Mouse (Mus musculus): Measurements from ENCODE around the gene Ist1.

The Ist1 gene

DNA sequence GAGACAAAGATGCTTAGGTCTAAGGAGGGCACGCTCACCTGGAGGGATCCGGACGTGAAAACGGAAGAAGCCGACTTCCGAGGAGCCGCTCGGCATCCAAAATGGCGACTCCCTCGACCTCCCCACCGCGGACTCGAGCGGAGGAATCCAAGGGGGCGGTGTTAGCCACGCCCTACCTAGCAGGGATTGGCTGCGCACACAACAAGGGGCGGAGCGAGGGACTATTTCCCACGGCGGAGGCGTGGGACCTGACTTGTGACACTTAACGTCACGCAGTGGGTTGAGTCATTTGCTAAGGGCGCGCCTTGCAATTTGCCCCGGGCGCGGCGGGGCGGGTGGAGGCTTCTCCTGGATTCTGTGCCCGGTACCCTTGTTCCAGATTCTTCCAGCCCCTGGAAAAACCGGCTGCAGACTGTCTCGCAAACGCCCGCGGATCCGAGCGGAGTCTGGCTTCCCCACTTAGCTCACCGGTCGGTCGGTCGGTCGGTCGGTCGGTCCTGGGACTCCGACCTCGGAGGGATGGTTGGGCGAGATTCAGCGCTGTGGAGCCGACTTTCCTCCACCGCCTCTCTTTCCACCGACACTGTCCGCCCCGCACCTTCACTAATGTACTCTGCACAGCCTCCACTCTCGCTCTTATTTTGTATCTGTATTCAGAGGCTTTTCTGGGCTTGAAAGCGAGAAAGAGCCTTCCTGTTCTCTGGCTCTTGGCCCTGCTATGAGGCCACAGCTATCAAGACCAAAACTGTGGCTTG lies at the start of gene Ist1:
Ist1 (minus strand) TSS at position 115 of the 755 bp plus-strand sequence.
- DNase-seq = peak; percentile 99

DNA sequence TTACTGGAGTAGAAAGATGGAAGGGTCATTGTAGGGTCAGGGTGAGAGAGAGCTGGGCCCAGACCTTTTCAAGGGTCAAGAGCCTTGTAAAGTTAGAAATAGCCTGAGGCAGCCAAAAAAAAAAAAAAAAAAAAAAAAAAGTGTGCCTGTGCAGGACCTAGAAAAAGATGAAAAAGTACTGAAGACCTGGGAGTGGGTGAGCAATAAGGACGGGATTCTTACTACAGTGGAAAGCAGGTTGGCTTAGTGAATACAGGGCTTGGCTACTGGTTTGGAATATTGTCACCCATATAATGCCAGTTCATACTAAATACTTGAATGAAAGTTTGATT lies 45.0 kb upstream of the Ist1 start:
- DNase-seq = no peak

DNA sequence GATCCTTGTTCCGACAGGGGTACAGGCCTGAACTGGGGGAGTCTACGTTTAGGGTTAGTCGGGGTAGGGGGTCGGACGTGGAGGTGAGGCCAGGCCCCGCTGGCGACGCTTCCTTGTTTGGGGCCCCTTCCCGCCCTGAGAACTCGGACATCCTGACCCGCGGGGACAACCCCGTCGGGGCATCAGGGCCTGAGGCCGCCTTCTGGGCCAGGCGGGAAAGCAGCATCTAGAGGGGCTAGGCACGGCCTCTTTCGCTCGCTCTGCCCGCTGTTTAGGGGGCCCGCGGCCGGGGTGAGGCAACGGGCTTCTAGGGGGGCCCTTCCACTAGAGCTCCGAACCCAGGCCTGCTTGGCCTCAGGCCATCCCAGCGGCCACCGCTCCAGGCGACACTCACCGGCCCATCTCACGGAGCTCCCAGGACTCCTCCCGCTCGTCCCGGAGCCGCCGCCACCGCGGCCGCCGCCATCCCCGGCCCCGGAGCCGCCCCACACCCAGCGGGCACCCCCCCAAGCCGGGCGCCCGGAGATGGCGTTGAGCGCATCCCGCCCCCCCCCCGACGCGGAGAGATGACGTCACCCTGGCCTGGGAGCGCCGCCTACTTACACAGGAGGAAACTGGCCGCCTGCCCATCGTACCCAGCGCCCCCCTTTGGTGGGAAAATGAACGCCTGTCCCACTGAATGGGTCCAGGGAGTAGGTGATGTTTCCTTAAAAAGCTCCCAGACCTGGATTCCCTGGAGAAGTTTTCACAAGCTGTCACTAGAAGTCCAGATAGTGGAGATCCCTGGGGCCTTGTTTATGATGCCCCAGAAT lies 44.4 kb upstream of the Ist1 start, which contains the start of gene Atxn1l:
Atxn1l (minus strand) TSS at position 503 of the 812 bp plus-strand sequence.
- DNase-seq = peak; percentile 94 to 98

DNA sequence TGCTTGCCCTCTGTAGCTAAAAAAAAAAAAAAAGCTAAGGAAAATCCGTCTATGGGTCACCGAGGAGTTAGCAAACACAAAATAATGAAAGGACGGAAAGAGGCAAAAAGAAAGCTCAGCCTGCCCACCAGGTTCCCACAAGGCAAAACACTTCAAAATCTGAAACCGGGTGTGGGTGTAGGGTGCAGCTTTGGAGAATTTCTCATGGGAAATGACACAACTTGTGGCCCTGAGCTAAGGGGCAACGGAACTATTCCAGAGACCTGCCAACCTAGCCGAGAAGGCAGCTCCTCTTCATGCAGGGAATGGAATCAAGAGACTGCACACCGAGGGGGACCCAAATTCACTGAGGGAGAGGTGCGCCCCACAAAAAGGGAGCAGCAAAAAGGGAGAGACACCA lies 43.8 kb upstream of the Ist1 start:
- peak in 1 of 2 experiments; percentile 23 for DNase-seq

DNA sequence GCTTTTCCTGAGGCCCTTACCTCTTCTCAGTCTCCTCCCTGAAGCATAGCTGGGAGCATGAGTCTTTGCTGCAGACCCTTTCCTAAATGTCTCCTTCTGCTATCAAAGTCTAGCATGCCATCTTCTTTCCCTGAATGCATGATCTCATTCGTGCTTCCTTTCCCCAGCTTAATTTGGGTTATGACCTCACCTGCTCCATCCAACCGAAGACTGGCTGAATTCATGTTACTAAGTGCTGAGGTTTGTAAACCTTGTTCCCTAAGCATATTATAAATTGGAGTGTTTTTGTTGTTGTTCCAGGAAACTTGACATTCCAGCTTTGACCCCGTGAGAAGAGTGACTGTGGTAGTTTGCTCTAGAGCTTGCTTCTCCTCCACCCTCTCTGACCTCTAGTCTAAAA lies 41.0 kb upstream of the Ist1 start:
- no peak for DNase-seq

DNA sequence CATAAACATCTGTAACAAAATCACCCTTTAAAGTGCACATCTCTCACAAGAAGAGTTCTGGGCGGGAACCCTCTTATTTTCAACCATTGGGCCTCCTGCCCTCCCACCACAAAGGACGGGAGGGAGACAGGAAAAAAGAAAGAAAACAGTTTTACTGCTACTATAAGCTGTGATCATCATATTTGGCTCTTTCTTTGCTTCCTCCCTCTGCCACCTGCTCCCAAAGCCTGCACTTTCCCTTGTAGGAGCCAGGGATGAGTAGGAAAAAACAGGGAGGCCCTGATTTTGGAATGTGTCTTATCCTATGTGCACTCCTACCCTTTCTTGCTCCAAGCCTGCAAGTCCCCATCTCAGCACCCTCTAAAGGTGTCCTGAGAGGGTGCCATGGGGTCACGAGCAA lies 38.0 kb upstream of the Ist1 start:
- no peak for DNase-seq

DNA sequence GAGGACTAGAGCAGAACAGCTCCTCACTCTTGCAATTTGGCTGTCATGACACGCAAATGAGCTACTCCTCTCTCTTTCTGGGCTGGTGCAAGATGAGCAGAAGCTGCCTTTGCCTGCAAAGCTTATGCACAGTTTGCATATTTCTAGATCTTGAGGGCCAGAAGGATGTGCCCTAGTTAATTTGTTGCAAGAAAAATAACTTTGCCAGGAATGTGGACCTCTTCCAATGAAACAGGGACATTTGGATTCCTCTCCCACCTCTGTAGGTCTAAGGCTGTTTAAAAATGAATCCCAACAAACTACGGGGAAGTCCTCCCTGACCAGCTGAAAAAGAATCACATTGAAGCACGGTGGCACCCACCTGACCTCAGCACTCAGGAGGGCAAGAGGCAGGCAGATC lies 32.0 kb upstream of the Ist1 start:
- DNase-seq = no peak

DNA sequence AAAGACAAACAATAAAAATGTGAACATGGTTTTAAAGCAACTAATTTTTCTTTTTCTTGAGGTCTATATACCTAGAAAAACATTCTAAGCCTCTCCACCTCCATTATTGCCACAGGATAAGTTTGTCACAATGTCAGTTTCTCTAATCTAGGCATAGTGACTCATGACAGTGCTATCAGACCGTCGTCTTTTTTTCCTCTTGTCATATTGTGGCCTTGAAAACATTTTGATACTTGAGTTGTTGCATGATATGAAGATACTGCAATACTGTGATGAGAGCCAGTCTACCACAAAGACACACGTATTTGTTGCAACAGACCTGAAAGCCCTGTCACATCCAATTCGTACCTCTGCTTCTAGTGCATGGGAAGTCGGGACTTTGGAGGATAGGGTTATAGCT lies 21.9 kb upstream of the Ist1 start:
- DNase-seq = no peak

DNA sequence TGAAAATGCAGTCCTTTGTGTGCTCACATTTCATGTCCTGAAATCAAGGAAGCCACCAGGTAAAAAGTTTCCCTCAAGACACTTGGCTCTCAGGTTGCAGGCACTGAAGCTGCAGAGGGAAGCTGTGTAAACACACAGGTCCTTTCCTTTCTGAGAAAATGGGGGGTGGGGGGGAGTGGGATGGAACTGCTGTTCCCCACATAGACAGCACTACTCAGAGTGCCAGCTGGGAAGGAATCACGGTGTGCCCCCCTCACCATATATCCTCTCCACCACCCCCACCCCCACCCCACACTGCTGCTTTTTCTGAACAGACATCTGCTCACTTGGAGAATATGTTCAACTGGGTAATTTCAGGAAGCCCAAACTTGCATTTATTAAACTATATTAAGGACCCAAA lies 19.5 kb upstream of the Ist1 start:
- DNase-seq = no peak

DNA sequence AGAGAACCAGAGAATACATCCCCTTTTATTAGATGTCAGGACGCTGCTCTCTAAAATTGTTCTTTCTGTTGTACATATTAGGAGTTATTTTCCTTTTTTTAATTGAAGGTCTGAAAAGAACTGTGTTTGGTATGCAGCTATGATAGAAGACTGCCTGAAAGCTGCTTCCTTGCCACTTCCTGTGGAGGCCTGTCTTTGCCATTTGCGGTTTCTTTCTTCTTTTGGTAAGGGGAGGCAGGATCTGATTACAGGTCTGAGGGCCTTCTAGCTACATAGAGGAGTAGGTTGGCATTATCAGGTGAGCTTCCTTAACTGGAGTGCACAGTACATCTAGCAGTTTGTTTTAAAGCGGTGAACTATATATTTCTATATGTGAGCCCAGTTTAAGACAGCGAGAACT lies 14.9 kb upstream of the Ist1 start:
- DNase-seq = no peak

DNA sequence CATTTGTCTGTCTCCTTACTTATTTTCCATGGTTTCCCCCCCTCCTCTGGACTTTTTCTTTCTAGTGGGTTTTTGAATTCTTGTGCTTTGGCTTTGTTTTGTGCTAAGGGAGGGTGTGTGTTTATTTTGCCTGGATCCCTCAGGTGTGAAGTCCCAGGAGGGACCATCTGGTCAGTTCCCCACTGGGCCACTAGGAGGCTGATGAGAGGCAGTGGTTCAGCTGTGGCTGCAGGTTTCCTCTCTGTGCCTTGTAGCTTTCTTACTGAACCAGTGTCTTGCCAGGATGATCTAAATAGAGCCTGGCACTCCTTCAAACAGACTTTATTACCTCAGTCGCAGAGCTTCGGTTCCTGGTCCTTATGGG lies 13.8 kb upstream of the Ist1 start:
- peak; percentile 85 to 89 for DNase-seq

DNA sequence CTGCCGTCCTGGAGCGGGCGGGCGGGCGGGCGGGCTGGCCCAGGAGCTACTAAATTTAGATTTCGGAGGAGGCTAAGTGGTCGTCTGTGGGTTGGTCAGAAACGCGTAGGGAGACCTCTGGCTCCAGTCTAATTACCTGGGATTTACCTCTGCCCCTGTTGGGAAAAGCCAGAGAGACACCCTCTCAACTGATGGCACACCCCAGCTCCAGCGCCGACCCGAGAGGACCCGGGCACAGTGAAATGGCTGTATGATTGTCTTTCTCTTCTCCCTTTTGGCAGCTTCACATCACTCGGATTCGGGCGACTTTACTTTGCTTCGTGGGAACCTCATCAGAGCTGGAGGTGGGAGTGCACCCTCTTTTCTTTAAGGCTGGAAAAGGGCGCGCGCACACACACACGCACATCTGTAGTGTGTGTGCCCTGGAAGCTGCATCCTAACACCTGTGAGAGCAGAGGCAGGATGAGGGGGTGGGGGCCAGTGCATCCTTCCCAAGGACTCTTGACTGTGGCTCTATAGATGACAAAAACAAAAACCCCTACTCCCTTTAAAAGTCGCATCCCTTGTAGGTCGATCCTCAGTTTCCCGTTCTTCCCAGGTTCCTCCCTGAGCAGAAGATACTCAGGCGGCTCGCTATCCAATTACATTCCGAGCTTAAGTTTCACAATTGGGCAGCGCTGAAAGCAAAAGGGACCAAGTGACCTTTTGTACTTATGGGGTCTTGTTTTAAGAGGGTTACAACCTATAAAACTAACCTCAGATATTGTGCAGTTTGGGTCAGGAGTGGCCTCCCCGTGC lies 13.2 kb upstream of the Ist1 start:
- DNase-seq = no peak

DNA sequence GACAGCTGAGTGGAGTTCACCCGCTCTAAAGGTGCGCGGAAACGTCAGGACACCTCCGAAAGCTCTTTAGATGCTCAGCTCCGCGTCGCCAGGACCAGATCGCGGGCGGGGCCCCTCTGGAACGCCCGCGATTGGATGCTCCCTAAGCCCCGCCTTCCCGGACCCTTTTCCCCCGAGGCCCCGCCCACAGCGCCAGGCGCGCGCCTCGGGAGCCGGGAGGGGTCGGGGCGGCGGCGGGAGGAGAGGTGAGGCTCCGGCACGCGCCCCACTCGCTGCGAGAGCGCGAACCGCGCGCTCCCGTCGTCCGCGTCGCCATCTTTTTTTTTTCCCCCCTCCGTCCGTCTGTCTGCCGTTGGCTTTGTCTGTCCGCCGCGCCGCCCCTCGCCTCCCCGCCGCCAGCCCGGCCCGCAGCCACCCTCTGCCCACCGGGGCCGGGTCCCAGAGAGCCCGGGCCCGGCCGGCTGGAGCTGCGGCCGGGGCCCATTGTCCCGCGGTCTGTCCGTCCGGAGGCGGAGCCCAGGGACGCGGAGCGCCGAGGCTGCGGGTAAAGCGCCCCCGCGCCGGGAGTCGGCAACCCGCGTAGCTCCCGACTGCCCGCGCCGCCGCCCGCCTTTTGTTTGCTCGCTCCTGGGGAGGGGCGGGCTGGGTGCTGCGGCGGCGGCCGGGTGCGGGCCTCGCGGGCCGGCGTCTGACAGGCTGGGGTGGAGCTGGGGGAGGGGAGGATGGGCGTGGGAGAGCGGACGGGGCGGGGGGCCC lies 12.4 kb upstream of the Ist1 start, which contains the start of gene Zfp821:
Zfp821 (plus strand) TSS at position 227 of the 756 bp plus-strand sequence.
- peak; percentile 98 to 99 for DNase-seq

DNA sequence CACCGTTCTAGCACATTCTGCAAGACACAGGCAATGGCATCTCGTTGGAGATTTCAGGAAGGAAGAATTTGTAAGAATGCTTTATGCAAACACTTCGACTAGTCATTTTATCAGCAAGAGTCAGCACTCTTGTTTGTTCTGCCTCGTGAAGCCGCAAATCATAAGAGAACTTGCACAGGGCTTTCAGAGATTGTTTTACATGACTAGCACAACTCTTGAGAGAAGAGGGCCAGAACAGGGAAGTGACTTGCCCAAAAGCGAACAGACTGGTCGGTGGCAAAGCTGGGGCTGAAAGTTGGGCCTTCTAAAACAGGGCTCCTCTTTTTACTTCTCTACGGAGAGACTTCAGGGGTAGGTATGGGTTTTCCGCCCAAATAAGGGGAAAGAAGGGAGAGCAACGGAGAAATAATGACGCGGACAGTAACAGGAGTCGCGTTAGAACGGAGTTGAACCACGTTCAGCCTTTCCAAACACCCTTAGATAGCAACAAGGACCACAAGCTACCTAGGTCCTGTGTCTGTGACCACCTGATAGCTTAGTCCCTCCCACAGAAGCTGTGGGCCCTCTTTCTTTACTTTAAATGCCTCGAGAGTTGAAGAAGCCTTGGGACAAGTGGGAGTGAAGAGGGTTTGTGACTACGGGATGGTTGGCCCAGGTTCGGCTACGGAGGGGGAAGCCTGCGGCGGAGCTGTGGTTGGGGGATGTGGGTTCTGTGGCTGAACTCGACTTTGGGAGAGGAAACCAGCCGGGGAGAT lies 11.7 kb upstream of the Ist1 start:
- DNase-seq = no peak

DNA sequence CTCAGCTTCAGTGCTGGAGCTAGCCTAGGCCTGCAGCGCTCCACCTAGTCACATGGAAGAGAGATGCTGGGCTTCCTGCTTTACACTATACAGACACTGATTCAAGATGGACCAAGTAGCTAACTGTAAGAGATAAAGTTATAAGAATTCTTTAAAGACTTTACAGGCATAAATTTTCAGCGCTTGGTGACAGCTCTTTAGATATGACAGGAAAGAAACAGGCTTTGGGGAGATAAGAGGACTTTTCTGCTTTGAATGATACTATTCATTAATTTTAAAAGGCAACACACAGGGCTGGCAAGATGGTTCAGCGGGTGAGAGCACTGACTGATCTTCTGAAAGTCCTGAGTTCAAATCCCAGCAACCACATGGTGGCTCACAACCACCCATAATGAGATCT lies 5.4 kb upstream of the Ist1 start:
- DNase-seq = no peak

DNA sequence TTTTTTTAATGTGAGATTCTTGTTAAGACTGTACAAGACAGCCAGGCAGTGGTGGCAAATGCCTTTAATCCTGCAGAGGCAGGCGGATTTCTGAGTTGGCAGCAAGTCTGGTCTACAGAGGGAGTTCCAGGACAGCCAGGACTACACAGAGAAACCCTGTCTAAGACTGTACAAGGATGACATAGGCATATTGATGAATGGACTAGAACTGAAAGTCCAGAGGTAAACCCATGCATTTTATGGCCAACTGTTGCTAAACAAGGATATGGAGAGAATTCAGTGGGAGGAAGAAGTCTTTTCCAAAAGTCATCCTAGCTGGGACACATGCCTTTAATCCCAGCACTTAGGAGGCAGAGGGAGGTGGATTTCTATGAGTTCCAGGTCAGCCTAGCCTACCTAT lies 4.7 kb upstream of the Ist1 start:
- no peak for DNase-seq

DNA sequence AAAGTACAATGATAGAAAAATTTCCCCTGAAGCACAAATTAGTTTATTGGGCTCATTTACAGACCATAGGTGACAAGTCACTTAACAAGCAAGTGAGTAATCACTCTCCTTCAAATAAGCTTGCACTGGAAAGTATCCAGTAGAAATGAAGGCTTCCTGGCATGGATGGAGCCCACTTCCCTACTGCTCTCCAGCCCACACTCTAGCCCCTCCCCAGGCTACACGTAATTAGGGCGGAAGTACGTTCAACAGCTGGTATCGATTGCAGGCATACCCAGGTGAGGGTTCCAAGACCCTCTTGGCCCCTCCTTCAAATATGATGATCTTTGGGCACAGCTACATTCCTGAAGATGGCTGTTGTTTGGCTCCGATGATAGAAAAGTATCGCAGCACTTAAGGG lies 1.1 kb upstream of the Ist1 start:
- peak; percentile 16 to 19 for DNase-seq

DNA sequence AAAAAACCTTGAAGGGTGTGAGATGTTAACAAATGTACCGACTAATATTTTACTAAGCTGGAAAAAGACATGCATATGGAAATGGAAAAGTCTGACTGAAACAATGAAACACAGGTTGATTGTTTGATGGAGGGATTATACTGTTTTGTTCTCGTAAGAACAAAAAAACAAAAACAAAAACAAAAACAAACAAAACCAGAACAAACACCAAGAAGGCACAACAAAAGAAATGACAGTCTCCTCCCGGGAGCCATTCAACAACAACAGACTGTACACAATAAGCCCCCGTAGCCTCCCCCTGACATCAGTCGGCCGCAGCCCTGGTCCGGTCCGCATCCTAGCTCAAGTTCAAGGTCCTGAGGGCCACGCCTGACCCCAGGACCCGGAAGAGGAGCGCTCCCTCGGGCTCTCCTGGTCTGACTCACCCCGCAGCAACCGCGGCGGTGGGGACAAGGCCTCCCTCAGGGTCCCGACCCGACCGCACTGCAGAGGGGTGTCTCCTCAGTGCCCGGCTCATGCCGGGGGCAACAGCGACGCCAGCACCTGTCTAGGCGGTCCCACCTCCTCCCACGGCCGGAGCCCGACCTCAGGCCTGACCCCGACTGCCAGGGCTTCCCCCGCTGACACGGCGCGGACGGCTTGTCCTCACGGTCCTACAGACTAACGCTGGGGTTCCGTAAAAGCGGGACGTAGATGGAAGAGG lies 466 bp downstream of the Ist1 start:
- DNase-seq = no peak

DNA sequence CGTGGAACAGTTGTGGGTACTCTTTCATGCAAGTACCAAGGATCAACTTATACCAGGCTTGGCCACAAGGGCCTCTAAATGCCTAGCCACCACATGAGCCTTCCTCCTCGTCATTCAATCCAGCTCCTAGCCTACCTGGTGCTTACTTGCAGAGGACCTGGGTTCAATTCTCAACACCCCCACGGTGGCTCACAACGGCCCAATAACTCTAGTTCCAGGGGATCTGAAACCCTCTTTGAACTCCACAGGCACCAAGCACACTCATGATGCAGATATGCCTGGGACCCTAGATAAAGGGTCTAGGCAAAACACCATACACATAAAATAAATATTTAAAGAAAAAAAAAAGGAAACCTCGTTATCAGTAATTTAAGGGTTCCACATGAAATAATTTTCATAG lies 1.3 kb downstream of the Ist1 start:
- DNase-seq = peak; percentile 33 to 38

DNA sequence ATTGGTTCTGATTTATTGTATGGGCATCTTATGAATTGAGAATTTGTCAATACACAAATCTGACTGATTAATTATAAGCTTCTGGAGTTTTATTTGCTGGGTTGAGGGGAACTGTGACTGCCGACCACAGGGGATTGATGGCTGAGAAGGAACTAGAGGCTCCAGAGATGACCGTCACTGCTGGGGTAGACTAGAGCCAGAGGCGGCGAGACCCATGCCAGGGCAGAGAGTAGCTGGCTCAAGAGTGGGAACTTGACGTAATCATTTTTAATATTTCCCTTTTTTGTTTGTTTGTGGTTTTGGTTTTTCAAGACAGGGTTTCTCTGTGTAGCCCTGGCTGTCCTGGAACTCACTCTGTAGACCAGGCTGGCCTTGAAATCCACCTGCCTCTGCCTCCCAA lies 5.8 kb downstream of the Ist1 start:
- DNase-seq = no peak

DNA sequence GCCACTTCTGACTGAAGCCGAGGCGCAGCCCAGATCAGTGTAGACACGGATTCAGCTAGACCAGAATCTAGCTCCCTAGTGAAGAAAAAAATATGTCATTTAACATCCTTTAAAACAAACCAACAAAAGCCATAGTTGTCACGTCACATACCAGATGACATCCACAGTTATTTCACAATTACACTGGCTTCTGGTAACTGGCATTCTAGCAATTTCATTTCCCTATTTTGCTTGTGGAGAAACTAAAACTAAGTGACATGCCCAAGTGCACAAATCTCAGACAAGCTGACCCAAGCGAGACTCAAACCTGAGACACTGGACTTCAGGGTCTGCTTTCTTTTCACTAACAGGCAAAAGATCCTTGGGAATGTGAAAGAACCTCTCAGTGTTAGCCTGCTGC lies 10.9 kb downstream of the Ist1 start:
- DNase-seq = no peak
